Mouse (Mus musculus) adrenal gland, postnatal 25 days (tissue): ENCODE measurements at regions not wholly inside any gene's neighbourhood (a gene's known extent, or its start where the extent isn't known, plus 50 kb on each side); places are given as distances from the start of the nearest gene placed in this dataset.

Source experiments
- DNase-seq: peaks from one replicate; pipeline ENCODE4 v3.0.0; 2021; ENCODE audit warnings: mixed read lengths

GRCm38 (mm10) chr17:9990744-9991143 lies 321.2 kb upstream of the Pabpc6 start:
- DNase-seq = no peak

- DNase-seq = no peak
Observed at GRCm38 (mm10) chr17:9981273-9981672, 311.8 kb upstream of the Pabpc6 start.

- DNase-seq = no peak
Observed at GRCm38 (mm10) chr17:9976866-9977421, 307.4 kb upstream of the Pabpc6 start.

- DNase-seq = no peak
Observed at GRCm38 (mm10) chr17:9975995-9976394, 306.5 kb upstream of the Pabpc6 start.

GRCm38 (mm10) chr17:9975153-9975552 lies 305.6 kb upstream of the Pabpc6 start:
- DNase-seq = no peak

- no peak for DNase-seq
Observed at GRCm38 (mm10) chr17:9967988-9968387, 298.5 kb upstream of the Pabpc6 start.

- no peak for DNase-seq
Observed at GRCm38 (mm10) chr17:9962893-9963436, 293.4 kb upstream of the Pabpc6 start.

GRCm38 (mm10) chr17:9948985-9949667 lies 279.6 kb upstream of the Pabpc6 start:
- DNase-seq = no peak

- no peak for DNase-seq
Observed at GRCm38 (mm10) chr17:9947609-9948008, 278.1 kb upstream of the Pabpc6 start.

- DNase-seq = no peak
Observed at GRCm38 (mm10) chr17:9944513-9944912, 275.0 kb upstream of the Pabpc6 start.

- DNase-seq = no peak
Observed at GRCm38 (mm10) chr17:9942171-9942570, 272.7 kb upstream of the Pabpc6 start.

- DNase-seq = no peak
Observed at GRCm38 (mm10) chr17:9939576-9939975, 270.1 kb upstream of the Pabpc6 start.

GRCm38 (mm10) chr17:9938426-9938825 lies 268.9 kb upstream of the Pabpc6 start:
- DNase-seq = no peak

- no peak for DNase-seq
Observed at GRCm38 (mm10) chr17:9937211-9937610, 267.7 kb upstream of the Pabpc6 start.

GRCm38 (mm10) chr17:9932186-9932585 lies 262.7 kb upstream of the Pabpc6 start:
- peak; percentile 6 for DNase-seq

- DNase-seq = no peak
Observed at GRCm38 (mm10) chr17:9931526-9931925, 262.0 kb upstream of the Pabpc6 start.

GRCm38 (mm10) chr17:9929448-9930088 lies 260.1 kb upstream of the Pabpc6 start:
- no peak for DNase-seq

- DNase-seq = no peak
Observed at GRCm38 (mm10) chr17:9927724-9928123, 258.2 kb upstream of the Pabpc6 start.

GRCm38 (mm10) chr17:9926308-9926707 lies 256.8 kb upstream of the Pabpc6 start:
- DNase-seq = no peak

GRCm38 (mm10) chr17:9921326-9921725 lies 251.8 kb upstream of the Pabpc6 start:
- no peak for DNase-seq

GRCm38 (mm10) chr17:9917031-9917430 lies 247.5 kb upstream of the Pabpc6 start:
- DNase-seq = no peak

GRCm38 (mm10) chr17:9910856-9911255 lies 241.3 kb upstream of the Pabpc6 start:
- DNase-seq = no peak

- no peak for DNase-seq
Observed at GRCm38 (mm10) chr17:9907077-9907476, 237.6 kb upstream of the Pabpc6 start.
